Mouse (Mus musculus) hindbrain, postnatal 0 days (tissue): ENCODE data around the gene Ddc. TPM values are rescaled to one million over a fixed set of nuclear protein-coding genes. Genes with fewer than 3 reads are reported as not detected.

Experiments
- ATAC-seq: fragments of 200-750 bp; cut with Nextera tagmentation; 2 replicates; pipeline ENCODE4 v1.8.0; 2017; ENCODE audit warnings: mild to moderate bottlenecking, moderate TSS enrichment, moderate library complexity
- DNase-seq: peaks from one replicate; pipeline ENCODE4 v3.0.0-alpha.2; 2015; ENCODE audit warnings: low spot score
- H3K27ac ChIP-seq: fragments of 300-500 bp; sonication (generic); 2 replicates; pipeline ENCODE4 v1.5.1; 2014; ENCODE audit warnings: mild to moderate bottlenecking
- H3K27me3 ChIP-seq: fragments of 300-500 bp; sonication (generic); 2 replicates; pipeline ENCODE4 v1.6.1; 2014; ENCODE audit warnings: low read length, mixed read lengths; ENCODE audit not compliant: insufficient read depth
- H3K36me3 ChIP-seq: fragments of 300-500 bp; sonication (generic); 2 replicates; pipeline ENCODE4 v1.6.1; 2014; ENCODE audit warnings: low read length, mixed read lengths; ENCODE audit not compliant: insufficient read depth
- H3K4me1 ChIP-seq: fragments of 300-500 bp; sonication (generic); 2 replicates; pipeline ENCODE4 v1.6.1; 2014; ENCODE audit warnings: antibody characterized with exemption, low read length, mixed read lengths; ENCODE audit not compliant: insufficient read depth
- H3K4me2 ChIP-seq: fragments of 300-500 bp; sonication (generic); 2 replicates; pipeline ENCODE4 v1.6.1; 2014; ENCODE audit warnings: low read depth, mild to moderate bottlenecking, low read length, moderate library complexity, mixed read lengths
- H3K4me3 ChIP-seq: fragments of 300-500 bp; sonication (generic); 2 replicates; pipeline ENCODE4 v1.5.1; 2014; ENCODE audit warnings: low read length
- H3K9ac ChIP-seq: fragments of 300-500 bp; sonication (generic); replicated peaks from 2 replicates; pipeline ENCODE4 v1.6.1; 2014; ENCODE audit warnings: mild to moderate bottlenecking, low read length, moderate library complexity, mixed read lengths
- H3K9me3 ChIP-seq: fragments of 300-500 bp; sonication (generic); 2 replicates; pipeline ENCODE4 v1.6.1; 2016; ENCODE audit warnings: low read length, mixed read lengths
- CTCF ChIP-seq: IDR thresholded peaks from 2 replicates; pipeline ENCODE4 v1.5.1; 2016; ENCODE audit warnings: antibody characterized with exemption, control low read depth, low read depth
- WGBS: fragments of 180-500 bp; shearing (Covaris S2); extraction: QIAGEN DNeasy Blood & Tissue Kit; methylation state at CpG from one replicate; pipeline ENCODE4 v1.1.7; 2014; 5-methylcytosine and 5-hydroxymethylcytosine counted together
- polyA plus RNA-seq: library from polyadenylated mRNA; unstranded; fragments of >200 nt; fragmentation: Nextera tagmentation; extraction: Ambion mirVana; gene quantifications from 2 replicates; pipeline ENCODE4 v1.2.1, GENCODE M21; 2015
- total RNA-seq: library from RNA; depleted of rRNA; stranded (reverse); fragments of >200 nt; gene quantifications from 2 replicates; pipeline ENCODE4 v1.2.3, GENCODE M21; 2014

Gene Ddc
- total and polyA plus RNA-seq, 2 experiments from 2014 or later = 13.7 to 15.4 TPM

DNA sequence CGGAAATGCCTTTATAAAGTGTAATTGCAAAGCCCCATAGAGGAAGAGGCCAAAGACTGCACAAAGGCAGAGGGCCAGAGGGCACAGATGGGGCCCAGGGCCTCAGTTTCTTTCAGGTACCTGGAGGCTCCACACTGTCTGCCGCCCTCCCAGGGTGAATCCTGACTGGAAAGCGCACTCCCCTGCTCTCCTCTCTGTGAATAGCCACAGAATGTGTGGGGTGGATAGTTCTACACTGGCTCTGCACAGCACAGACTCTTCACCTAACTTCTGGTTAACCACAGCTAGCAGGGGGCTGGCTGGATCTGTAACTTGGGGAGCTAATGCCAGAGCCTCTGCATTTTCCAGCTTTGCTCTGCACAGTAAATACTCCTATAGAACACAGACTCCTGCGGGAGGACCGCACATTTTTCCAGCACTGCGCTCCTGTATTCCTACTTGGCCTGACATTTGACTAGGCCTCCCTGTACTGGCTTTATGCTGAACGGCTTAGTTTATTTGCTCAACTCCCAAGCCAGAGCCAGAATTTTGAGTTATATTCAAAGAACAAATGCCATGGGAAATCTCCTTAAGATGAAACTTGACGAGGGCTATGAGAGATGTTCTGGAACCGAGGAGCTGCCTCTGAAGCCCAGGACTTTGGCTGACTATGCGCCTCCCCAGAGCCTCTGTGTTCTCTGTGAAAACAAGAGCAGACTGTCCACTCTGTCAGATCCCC is 18.8 kb downstream of the Ddc start:
- WGBS = 59% methylated on average over 10 of the region's 10 CpGs
- no peak for TF ChIP-seq CTCF
- no peaks in the 10 kb centered on the region for H3K9me3 ChIP-seq
- no peaks in the 10 kb centered on the region for H3K36me3 ChIP-seq
- no peak overlapping the region for H3K9ac ChIP-seq
- no peaks in the 10 kb centered on the region for H3K4me1 ChIP-seq
- no peak overlapping the region; the same call in 1 of the 2 replicates for H3K27ac ChIP-seq
- ATAC-seq (no peak), DNase-seq (no peak)
- H3K4me2 ChIP-seq = no peak overlapping the region
- no peaks in the 10 kb centered on the region for H3K27me3 ChIP-seq
- no peak overlapping the region for H3K4me3 ChIP-seq

DNA sequence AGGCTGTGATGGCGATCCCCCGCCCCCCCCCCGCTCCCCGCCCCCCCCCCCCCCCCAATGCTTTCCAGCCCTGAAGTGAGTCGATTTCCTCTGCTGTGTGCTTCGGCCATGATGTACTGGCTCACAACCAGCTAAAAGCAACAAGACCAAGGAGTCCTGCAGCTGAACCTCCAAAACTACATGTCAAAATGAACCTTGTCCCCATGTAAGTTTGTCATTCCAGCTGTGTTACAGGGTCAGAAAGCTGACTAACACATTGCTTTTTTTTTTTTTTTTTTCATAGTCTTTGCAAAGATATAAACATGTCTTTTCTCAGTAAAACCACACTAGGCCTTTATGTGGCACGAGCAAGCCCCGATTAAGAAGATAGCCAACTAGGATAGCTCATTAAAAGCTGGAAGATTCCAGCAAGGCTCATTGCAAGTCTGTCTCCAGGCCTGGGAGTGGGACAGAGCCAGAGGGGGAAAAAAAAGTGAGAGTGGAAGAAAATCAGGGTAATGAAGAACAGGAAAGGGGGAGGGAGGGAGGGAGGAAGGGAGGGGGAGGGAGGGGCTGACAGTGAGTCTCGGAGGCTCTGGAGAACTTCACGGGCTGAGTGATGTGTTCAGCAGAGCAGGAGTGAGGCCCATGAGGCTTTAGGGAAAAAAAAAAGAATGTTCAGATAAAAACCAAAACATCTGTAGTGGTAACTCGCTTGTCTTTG is 19.5 kb downstream of the Ddc start:
- H3K27me3 ChIP-seq = no peaks in the 10 kb centered on the region
- H3K9me3 ChIP-seq = no peaks in the 10 kb centered on the region
- TF ChIP-seq CTCF = no peak
- DNase-seq (no peak), ATAC-seq (no peak)
- no peak overlapping the region for H3K9ac ChIP-seq
- H3K27ac ChIP-seq = no peak overlapping the region
- no peak overlapping the region for H3K4me2 ChIP-seq
- H3K4me3 ChIP-seq = no peak overlapping the region
- no peaks in the 10 kb centered on the region for H3K4me1 ChIP-seq
- WGBS = 24% methylated on average over 8 of the region's 11 CpGs
- no peaks in the 10 kb centered on the region for H3K36me3 ChIP-seq

DNA sequence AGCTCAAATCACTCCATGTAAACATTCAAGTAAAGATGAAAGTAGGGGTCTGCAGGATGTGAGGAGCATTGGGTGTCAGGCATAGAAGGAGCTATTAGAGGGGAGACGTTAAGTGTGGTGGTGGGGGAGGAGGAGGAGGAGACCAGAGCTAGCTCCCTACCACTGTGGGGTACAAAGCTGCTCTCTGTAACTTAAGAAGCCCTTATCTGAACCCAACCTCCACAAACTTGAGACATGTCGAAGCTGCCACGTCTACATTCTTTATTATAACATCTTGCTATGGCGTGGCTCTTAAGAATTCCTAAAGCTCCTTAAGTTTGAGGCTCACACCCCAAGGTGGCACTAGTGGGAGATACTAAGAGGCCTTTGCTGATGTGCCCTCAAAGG is 20.1 kb downstream of the Ddc start:
- 62% methylated on average over 4 of the region's 4 CpGs for WGBS
- H3K9me3 ChIP-seq = no peaks in the 10 kb centered on the region
- H3K4me3 ChIP-seq = no peak overlapping the region
- 0 out of 2 replicates have a peak, but pooled peaks cover 2% of the 10 kb centered on the region for H3K4me1 ChIP-seq
- no peak overlapping the region for H3K9ac ChIP-seq
- DNase-seq (no peak), ATAC-seq (no peak)
- TF ChIP-seq CTCF = no peak
- no peak overlapping the region for H3K27ac ChIP-seq
- H3K27me3 ChIP-seq = no peaks in the 10 kb centered on the region
- no peak overlapping the region for H3K4me2 ChIP-seq
- no peaks in the 10 kb centered on the region for H3K36me3 ChIP-seq

DNA sequence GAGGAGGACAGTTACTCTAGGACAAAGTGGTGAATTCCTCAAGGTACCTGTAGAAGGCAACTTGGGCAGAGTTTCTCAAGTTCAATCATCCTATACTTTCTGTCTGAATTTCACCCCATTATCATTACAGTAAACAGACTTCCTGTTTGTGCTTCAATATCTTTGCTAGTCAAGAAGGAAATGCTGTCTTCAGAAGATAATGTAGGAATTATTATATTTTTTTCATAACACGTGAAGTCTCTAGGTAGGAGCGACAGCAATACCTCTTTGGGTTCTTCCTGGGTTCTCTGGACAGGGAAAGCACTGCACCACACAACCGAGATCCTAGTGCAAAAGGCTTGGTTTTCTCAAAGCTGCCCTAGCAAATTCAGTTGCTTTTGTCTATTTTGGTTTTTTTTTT is 21.6 kb downstream of the Ddc start:
- H3K36me3 ChIP-seq = no peaks in the 10 kb centered on the region

DNA sequence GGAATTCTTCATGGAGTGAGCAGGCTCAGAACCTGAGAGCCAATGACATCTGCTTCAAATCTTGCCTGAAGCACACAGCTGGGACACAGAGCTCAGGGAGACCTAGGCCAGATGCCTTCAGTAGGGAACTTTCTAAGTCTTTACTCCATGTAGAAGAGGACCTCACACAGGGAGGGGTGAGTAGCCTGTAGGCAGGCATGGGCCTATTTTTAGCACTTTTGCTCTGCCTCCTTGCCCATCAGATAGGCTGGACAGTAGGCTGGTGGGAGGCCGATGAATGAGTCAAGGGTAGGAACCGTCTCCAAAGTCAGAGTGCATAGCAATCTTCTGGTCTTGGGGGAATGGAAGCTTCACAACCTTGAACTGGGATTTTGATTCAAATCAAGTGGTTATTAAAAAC is 22.7 kb downstream of the Ddc start:
- Histone ChIP-seq H3K9ac (no peak overlapping the region), H3K9me3 (no peaks in the 10 kb centered on the region), H3K4me2 (no peak overlapping the region), H3K4me3 (no peak overlapping the region), H3K27ac (no peak overlapping the region), H3K4me1 (peaks cover 9% of the 10 kb centered on the region; the same call in 1 of the 2 replicates), H3K27me3 (no peaks in the 10 kb centered on the region), H3K36me3 (no peaks in the 10 kb centered on the region)
- ATAC-seq (no peak), DNase-seq (no peak)
- no peak for TF ChIP-seq CTCF
- WGBS = 93% methylated on average over 2 of the region's 2 CpGs

More for the DNA sequence above, 21.6 kb downstream of the Ddc start:
- H3K9me3 ChIP-seq = no peaks in the 10 kb centered on the region
- WGBS = 96% methylated on average over 3 of the region's 3 CpGs
- 0 out of 2 replicates have a peak, but pooled peaks cover 5% of the 10 kb centered on the region for H3K4me1 ChIP-seq
- ATAC-seq (no peak), DNase-seq (no peak)
- TF ChIP-seq CTCF = no peak
- no peaks in the 10 kb centered on the region for H3K27me3 ChIP-seq
- no peak overlapping the region for H3K9ac ChIP-seq
- H3K4me3 ChIP-seq = no peak overlapping the region
- no peak overlapping the region for H3K27ac ChIP-seq
- H3K4me2 ChIP-seq = no peak overlapping the region

DNA sequence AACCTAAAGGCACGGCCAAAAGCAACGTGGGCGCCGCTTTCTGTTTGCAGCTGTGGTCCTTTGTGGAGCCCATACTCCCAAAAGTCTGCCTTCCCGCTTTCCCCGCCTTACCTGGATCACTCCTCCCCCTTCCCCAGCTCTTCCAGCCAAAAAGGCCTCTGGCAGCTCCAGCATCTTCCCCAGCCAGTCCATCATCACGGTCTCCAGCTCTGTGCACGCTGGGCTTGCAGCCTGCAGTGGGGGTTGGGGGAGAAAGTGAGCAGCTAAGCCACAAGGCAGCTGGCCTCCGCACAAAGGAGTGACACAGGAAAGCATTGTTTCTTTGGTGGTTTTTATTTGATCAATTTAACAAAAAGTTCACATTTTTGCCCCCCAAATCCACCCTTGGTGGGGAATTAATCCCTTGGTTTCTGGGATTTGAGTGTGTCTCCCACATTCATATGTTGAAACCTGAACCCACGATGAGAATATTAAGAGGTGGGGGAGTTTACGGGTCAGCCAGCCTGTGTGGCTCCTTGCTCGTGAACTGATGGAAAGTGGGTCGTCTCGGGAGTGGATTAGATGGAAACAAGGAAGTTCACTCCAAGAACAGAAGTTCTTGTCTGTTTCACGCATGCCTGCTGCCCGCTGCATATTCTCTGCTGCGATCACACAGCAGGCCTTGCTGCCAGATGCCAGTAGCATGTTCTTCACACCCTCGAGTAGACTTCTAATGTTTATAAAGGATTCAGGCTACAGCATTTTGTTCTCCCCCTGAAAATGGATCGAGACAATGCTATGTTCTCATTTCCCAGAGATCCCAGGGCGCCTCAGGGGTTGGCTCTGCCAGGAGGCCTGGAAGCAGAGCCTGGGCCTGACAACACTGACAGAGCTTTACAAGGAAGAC is 24.7 kb downstream of the Ddc start:
- 50% methylated on average over 20 of the region's 20 CpGs for WGBS
- H3K27me3 ChIP-seq = no peaks in the 10 kb centered on the region
- H3K9ac ChIP-seq = no peak overlapping the region
- no peaks in the 10 kb centered on the region for H3K36me3 ChIP-seq
- ATAC-seq = no peak
- H3K27ac ChIP-seq = no peak overlapping the region
- no peak overlapping the region for H3K4me3 ChIP-seq
- H3K4me1 ChIP-seq = peaks cover 11% of the 10 kb centered on the region
- no peak overlapping the region for H3K4me2 ChIP-seq
- TF ChIP-seq CTCF = no peak
- peak; percentile 42 for DNase-seq
- no peaks in the 10 kb centered on the region for H3K9me3 ChIP-seq
